Mouse (Mus musculus) heart, postnatal 14 days (tissue): ENCODE measurements at regions not wholly inside any gene's neighbourhood (a gene's known extent, or its start where the extent isn't known, plus 50 kb on each side); places are given as distances from the start of the nearest gene placed in this dataset.

Experiments used
- DNase-seq, 2 experiments: peaks; one replicate each; pipeline ENCODE4 v3.0.0; 2021 to 2022
- intact Hi-C: fragments of 180-260 bp; cut with DNase I; formaldehyde crosslinking; loops from one replicate; pipeline ENCODE4 v1.15.1; 2025

GRCm38 (mm10) chr14:18396206-18396764, 64.6 kb upstream of the Ube2e1 start:
- intact Hi-C loops = no loop called here
- no peak for DNase-seq

- no peak for DNase-seq
- intact Hi-C loops = no loop called here
These were observed 62.5 kb upstream of the Ube2e1 start for GRCm38 (mm10) chr14:18394071-18394745.

DNA sequence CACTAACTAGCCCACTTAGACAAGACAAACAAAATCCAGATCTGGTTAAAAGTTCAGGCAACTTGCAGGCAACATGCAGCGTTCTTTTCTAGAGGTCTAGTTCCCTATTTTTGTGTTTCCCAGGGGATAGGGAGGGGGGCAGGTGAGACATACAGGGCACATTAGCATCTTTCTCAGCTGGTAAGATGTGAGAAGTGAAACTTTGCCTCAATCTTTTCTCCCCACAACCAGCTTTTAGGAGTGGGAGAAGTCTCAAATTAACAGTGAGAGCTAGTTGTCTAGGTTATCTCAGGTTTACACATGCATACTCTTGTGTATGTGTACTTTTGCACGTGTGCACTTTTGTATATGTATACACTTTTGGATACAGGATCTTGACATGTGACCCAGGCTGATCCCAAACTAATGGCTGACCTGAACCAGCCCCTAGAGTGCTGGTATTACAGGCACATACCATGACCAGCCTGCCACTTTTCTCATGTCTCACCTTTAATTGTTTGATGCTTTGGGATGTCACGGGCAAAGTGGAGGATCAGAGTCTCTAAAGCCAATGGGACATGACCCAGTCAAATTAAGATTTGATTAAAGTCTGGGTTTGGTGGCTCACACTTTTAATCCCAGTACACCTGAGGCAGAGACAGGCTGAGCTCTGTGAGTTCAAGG, 60.3 kb upstream of the Ube2e1 start:
- intact Hi-C loops = no loop called here
- DNase-seq = no peak

DNA sequence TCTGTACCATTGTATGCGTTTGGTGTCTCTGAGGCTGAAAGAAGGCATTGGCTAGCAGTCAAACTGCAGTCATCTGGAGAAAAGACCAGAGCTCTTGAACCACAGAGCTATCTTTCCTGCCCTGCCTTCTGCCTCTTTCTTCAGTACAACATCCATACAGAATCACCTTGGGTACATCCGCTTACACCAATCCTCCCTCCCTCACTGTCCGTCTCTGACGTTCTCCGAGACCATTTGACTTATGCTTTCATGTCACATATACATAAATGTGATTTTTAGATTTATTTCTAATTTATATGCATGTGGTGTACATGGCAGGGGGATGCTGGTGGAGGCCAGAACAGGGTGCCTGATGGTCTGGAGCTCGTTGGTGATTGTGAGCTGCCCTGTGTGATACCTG, 57.7 kb upstream of the Ube2e1 start:
- no peak for DNase-seq
- intact Hi-C loops = no loop called here

DNA sequence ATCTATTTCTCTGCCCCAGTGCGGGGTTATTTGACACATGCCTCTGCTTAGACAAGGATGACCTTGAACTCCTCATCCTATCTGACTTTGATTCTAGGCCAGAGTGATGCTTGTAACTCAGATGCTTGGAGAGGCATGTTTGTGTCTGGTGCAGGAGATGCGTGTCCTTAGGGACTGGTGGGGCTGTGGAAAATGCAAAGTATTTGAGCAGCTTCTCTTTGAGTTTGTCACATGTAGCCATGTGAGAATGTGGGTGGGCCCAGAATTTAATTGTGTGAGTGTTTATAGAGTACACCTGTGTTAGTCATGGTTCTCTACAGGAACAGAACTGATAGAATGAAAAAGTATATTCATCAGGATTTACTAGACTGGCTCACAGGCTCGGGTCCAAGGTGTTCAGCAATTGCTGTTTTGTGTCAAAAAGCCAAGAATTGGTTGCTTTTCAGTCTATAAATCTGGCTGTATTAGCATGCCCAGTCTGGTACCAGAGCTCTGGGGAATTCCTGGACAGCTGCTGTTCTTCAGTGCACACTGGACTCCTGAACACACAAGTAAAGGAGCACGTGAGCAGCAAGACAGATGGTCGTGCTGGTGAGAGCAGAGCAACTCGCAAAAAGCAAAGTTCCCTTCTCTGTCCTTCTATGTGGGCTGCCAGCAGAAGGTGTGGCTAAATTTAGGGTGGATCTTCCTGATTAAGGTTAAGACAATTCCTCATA, 54.5 kb upstream of the Ube2e1 start:
- DNase-seq = no peak
- intact Hi-C loops = no loop called here
